Mouse (Mus musculus) MEL (cell line): ENCODE results near the gene Serpinb6a.
A peak's percentile ranks its signal among the peaks of the same experiment; 100 is the strongest.

ENCODE experiments used
- CHD2 ChIP-seq: IDR thresholded peaks from 2 replicates; pipeline ENCODE4 v1.6.1; 2011; ENCODE audit warnings: low read length, improper control_type of control experiment
- CTCF ChIP-seq, 3 experiments: IDR thresholded peaks in 2 of 3; conservative IDR thresholded peaks in 1 of 3; 2 replicates each; pipeline ENCODE4 v1.5.1; 2011 to 2012; ENCODE audit warnings: low read length in 3 of 3, low read depth in 2 of 3, mild to moderate bottlenecking in 2 of 3, improper control_type of control experiment in 1 of 3, inconsistent platforms in 1 of 3, mixed read lengths in 1 of 3, moderate library complexity in 1 of 3; ENCODE audit not compliant: control insufficient read depth in 1 of 3, insufficient read depth in 1 of 3, poor library complexity in 1 of 3, severe bottlenecking in 1 of 3
- ELF1 ChIP-seq: IDR thresholded peaks from 2 replicates; pipeline ENCODE4 v1.6.1; 2014; ENCODE audit warnings: low read depth, mild to moderate bottlenecking, inconsistent platforms, low read length, improper control_type of control experiment, moderate library complexity
- EP300 ChIP-seq, 2 experiments: IDR thresholded peaks; 2 replicates each; pipeline ENCODE4 v1.6.1; 2011; ENCODE audit warnings: improper control_type of control experiment in 2 of 2, low read length in 2 of 2, low read depth in 1 of 2, mild to moderate bottlenecking in 1 of 2
- MAFK ChIP-seq: IDR thresholded peaks from 2 replicates; pipeline ENCODE4 v1.6.1; 2011; ENCODE audit warnings: low read depth, mild to moderate bottlenecking, low read length, improper control_type of control experiment, borderline replicate concordance
- MAX ChIP-seq: IDR thresholded peaks from 2 replicates; pipeline ENCODE4 v1.6.1; 2011; ENCODE audit warnings: low read length, improper control_type of control experiment
- MXI1 ChIP-seq: IDR thresholded peaks from 2 replicates; pipeline ENCODE4 v1.6.1; 2011; ENCODE audit warnings: mild to moderate bottlenecking, low read depth, low read length, improper control_type of control experiment
- NELFE ChIP-seq: IDR thresholded peaks from 2 replicates; pipeline ENCODE4 v1.6.1; 2011; ENCODE audit warnings: low read depth, low read length, improper control_type of control experiment
- POLR2AphosphoS2 ChIP-seq: IDR thresholded peaks from 2 replicates; pipeline ENCODE4 v1.6.1; 2011; ENCODE audit warnings: low read length, improper control_type of control experiment
- RCOR1 ChIP-seq: IDR thresholded peaks from 2 replicates; pipeline ENCODE4 v1.6.1; 2012; ENCODE audit warnings: low read depth, mild to moderate bottlenecking, inconsistent platforms, low read length, improper control_type of control experiment
- SIN3A ChIP-seq: IDR thresholded peaks from 2 replicates; pipeline ENCODE4 v1.6.1; 2012; ENCODE audit warnings: low read length, improper control_type of control experiment, inconsistent platforms
- UBTF ChIP-seq: IDR thresholded peaks from 2 replicates; pipeline ENCODE4 v1.6.1; 2012; ENCODE audit warnings: low read depth, mild to moderate bottlenecking, inconsistent platforms, low read length, improper control_type of control experiment, moderate library complexity, borderline replicate concordance; ENCODE audit not compliant: insufficient read depth
- USF1 ChIP-seq: IDR thresholded peaks from 2 replicates; pipeline ENCODE4 v1.6.1; 2014; ENCODE audit warnings: low read depth, mild to moderate bottlenecking, inconsistent platforms, low read length, improper control_type of control experiment, moderate library complexity
- ZNF384 ChIP-seq: IDR thresholded peaks from 2 replicates; pipeline ENCODE4 v1.6.1; 2012; ENCODE audit warnings: low read depth, mild to moderate bottlenecking, inconsistent platforms, low read length, improper control_type of control experiment

DNA sequence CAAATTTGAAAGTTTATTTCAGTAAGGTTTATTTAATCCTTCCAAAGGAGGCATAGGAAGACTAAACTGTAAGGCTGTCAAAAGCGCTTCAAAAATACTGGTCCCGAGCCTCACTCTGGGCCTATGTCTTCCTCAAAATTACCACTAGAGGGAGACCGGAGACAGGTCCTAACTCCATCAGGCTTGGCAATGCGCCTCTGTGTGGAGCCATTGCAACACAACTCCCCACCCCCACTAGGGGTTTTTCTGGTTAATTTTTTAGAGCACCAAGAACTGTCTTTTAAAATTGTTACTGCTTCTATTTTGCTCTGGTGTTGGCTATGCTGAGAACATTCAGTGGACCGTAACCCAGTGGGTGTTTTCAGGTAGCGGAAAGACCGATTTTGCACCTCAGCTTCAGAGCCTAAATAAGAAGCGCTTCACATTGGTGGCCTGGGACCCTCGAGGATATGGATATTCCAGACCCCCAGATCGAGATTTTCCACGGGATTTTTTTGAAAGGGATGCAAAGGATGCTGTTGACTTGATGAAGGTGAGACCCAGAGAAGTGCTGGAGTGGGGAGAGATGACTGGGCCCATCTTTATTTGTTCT, 43.9 kb upstream of the Serpinb6a start:
- TF ChIP-seq CTCF (IDR thresholded peaks at IDR 0.05 in 2 of 3, conservative IDR thresholded peaks at IDR 0.05 in 1 of 3; ENCODE audit: control insufficient read depth in 1 of 3, insufficient read depth in 1 of 3, low read depth in 2 of 3, low read length in 3 of 3, poor library complexity in 1 of 3, severe bottlenecking in 1 of 3) = peak; percentile 79 to 99 (median 87)
- no peak for TF ChIP-seq MAX
- TF ChIP-seq NELFE = no peak
- TF ChIP-seq USF1 = no peak
- no peak for TF ChIP-seq RCOR1
- no peak for TF ChIP-seq EP300 (IDR thresholded peaks at IDR 0.05; ENCODE audit: low read depth in 1 of 2, low read length in 2 of 2)
- TF ChIP-seq ELF1 = no peak
- no peak for TF ChIP-seq MAFK
- no peak for TF ChIP-seq UBTF
- TF ChIP-seq SIN3A = peak; percentile 47; the same call in 1 of the 2 replicates
- TF ChIP-seq POLR2AphosphoS2 = no peak
- 0 out of 2 replicates have a peak, but pooled peaks have one; percentile 27 for TF ChIP-seq CHD2
- no peak for TF ChIP-seq ZNF384
- TF ChIP-seq MXI1 = no peak
